Comparison of ENCODE assay signal across 27 mouse cellular contexts in genomic region chr13:70243598-70244157, GRCm38 (mm10).
DNase-seq lines count a peak whose midpoint lies in the region; ATAC-seq and TF ChIP-seq lines count a peak whose summit lies in the region.
"Had no signal": no experiment of that assay in that cellular context is flagged by ENCODE, and none has a peak within 500 bp of the region (broad histone marks: within the 10 kb centered on the region; RNA-seq: fewer than 3 reads in every experiment).

No protein-coding gene starts in this region.

- no peak overlapping the region for H3K4me3 ChIP-seq in forebrain, embryonic 10.5 days
- H3K4me3 ChIP-seq in forebrain, embryonic 11.5 days (ENCODE audit: low read depth, low read length) = no peak overlapping the region
- no peak overlapping the region for H3K4me3 ChIP-seq in forebrain, embryonic 16.5 days (replicated peaks; ENCODE audit: low read length)
- H3K4me3 ChIP-seq: erythroblast, embryonic 14.5 days; heart, embryonic 10.5 days; heart, embryonic 15.5 days; intestine, embryonic 15.5 days; limb, embryonic 15.5 days; liver, embryonic 13.5 days; midbrain, embryonic 12.5 days had no signal

- no peaks in the 10 kb centered on the region for H3K9me3 ChIP-seq in forebrain, embryonic 10.5 days
- no peaks in the 10 kb centered on the region for H3K9me3 ChIP-seq in forebrain, embryonic 11.5 days (ENCODE audit: control insufficient read depth, low read length)
- H3K9me3 ChIP-seq in forebrain, embryonic 16.5 days (ENCODE audit: control insufficient read depth, low read length) = no peaks in the 10 kb centered on the region
- H3K9me3 ChIP-seq: heart, embryonic 10.5 days; heart, embryonic 15.5 days; intestine, embryonic 15.5 days; limb, embryonic 15.5 days; liver, embryonic 13.5 days; midbrain, embryonic 12.5 days had no signal

- H3K4me1 ChIP-seq in forebrain, embryonic 10.5 days = no peaks in the 10 kb centered on the region
- no peaks in the 10 kb centered on the region for H3K4me1 ChIP-seq in forebrain, embryonic 11.5 days (replicated peaks; ENCODE audit: control insufficient read depth, insufficient read depth, low read length)
- H3K4me1 ChIP-seq in forebrain, embryonic 16.5 days (replicated peaks; ENCODE audit: control insufficient read depth, insufficient read depth, low read length) = peaks cover 4% of the 10 kb centered on the region; the same call in 1 of the 2 replicates
- H3K4me1 ChIP-seq: heart, embryonic 10.5 days; heart, embryonic 15.5 days; intestine, embryonic 15.5 days; limb, embryonic 15.5 days; liver, embryonic 13.5 days; midbrain, embryonic 12.5 days had no signal

- no peak overlapping the region for H3K4me2 ChIP-seq in forebrain, embryonic 11.5 days (ENCODE audit: low read depth, low read length, severe bottlenecking)
- H3K4me2 ChIP-seq in forebrain, embryonic 16.5 days (ENCODE audit: low read length) = no peak overlapping the region
- H3K4me2 ChIP-seq: heart, embryonic 15.5 days; intestine, embryonic 15.5 days; limb, embryonic 15.5 days; liver, embryonic 13.5 days; midbrain, embryonic 12.5 days had no signal

- intact Hi-C loops in gastrocnemius, postnatal 36 days (cut with DNase I) = no loop called here

- no peak for TF ChIP-seq POLR2A in brain, embryonic 14.5 days (IDR thresholded peaks at IDR 0.05; ENCODE audit: borderline replicate concordance, extremely low read depth, insufficient read depth, insufficient read length, poor library complexity, severe bottlenecking)

- no peak overlapping the region for H3K9ac ChIP-seq in forebrain, embryonic 11.5 days (ENCODE audit: low read length)
- H3K9ac ChIP-seq in forebrain, embryonic 16.5 days (replicated peaks; ENCODE audit: low read depth, low read length) = no peak overlapping the region
- H3K9ac ChIP-seq: heart, embryonic 15.5 days; intestine, embryonic 15.5 days; limb, embryonic 15.5 days; liver, embryonic 13.5 days; midbrain, embryonic 12.5 days had no signal

- H3K27ac ChIP-seq in forebrain, embryonic 10.5 days = no peak overlapping the region
- no peak overlapping the region for H3K27ac ChIP-seq in forebrain, embryonic 11.5 days (ENCODE audit: low read depth, low read length)
- 0 out of 2 replicates have a peak overlapping the region, but pooled peaks have one; percentile 27 for H3K27ac ChIP-seq in forebrain, embryonic 16.5 days (ENCODE audit: low read length)
- H3K27ac ChIP-seq: heart, embryonic 10.5 days; heart, embryonic 15.5 days; intestine, embryonic 15.5 days; limb, embryonic 15.5 days; liver, embryonic 13.5 days; midbrain, embryonic 12.5 days had no signal

- no peak for ATAC-seq in forebrain, embryonic 11.5 days (replicated peaks; ENCODE audit: low FRiP score)
- ATAC-seq in forebrain, embryonic 16.5 days = peak; percentile 86
- ATAC-seq: activated CD4-positive, CD25-positive, alpha-beta regulatory T cell, adult 4 months; hindbrain, embryonic 16.5 days; intestine, embryonic 15.5 days had no signal

- peak; percentile 9 for DNase-seq in forebrain, embryonic 10.5 days (ENCODE audit: extremely low spot score, low spot score)
- no peak for DNase-seq in forebrain, embryonic 11.5 days (ENCODE audit: low spot score)
- DNase-seq in lung, postnatal 4 days = peak; percentile 20 to 49
- no peak for DNase-seq in lung, postnatal 36 days
- DNase-seq in brain, embryonic 14.5 days (ENCODE audit: low read depth) = peak; percentile 81
- DNase-seq in gastrocnemius, postnatal 36 days = no peak
- DNase-seq: adrenal gland, adult 2 months; adrenal gland, postnatal 36 days; cerebellum, adult 2 months; cerebellum, postnatal 14 days; gastrocnemius, postnatal 14 days; heart, adult 11 months; kidney, adult 2 months; kidney, postnatal 4 days; liver, embryonic 13.5 days; lung, adult 18-20 months; thymus, adult 2 months had no signal

- no peaks in the 10 kb centered on the region for H3K36me3 ChIP-seq in forebrain, embryonic 10.5 days (replicated peaks)
- H3K36me3 ChIP-seq in forebrain, embryonic 11.5 days (ENCODE audit: control insufficient read depth, insufficient read depth, low read length) = no peaks in the 10 kb centered on the region
- H3K36me3 ChIP-seq in forebrain, embryonic 16.5 days (ENCODE audit: control insufficient read depth, insufficient read depth) = no peaks in the 10 kb centered on the region
- H3K36me3 ChIP-seq: heart, embryonic 10.5 days; heart, embryonic 15.5 days; intestine, embryonic 15.5 days; limb, embryonic 15.5 days; liver, embryonic 13.5 days; midbrain, embryonic 12.5 days had no signal

- WGBS in forebrain, embryonic 10.5 days = 97% methylated on average over 4 of the region's 4 CpGs
- WGBS in forebrain, embryonic 11.5 days = 88% methylated on average over 4 of the region's 4 CpGs
- WGBS in forebrain, embryonic 16.5 days = 46% methylated on average over 4 of the region's 4 CpGs

- TF ChIP-seq CTCF in brain, embryonic 14.5 days (IDR thresholded peaks at IDR 0.05; ENCODE audit: borderline replicate concordance, extremely low read depth, insufficient read depth, insufficient read length) = no peak

- no peaks in the 10 kb centered on the region for H3K27me3 ChIP-seq in forebrain, embryonic 10.5 days (ENCODE audit: poor library complexity, severe bottlenecking)
- no peaks in the 10 kb centered on the region for H3K27me3 ChIP-seq in forebrain, embryonic 11.5 days (ENCODE audit: control insufficient read depth, insufficient read depth, low read length)
- no peaks in the 10 kb centered on the region for H3K27me3 ChIP-seq in forebrain, embryonic 16.5 days (replicated peaks; ENCODE audit: control insufficient read depth, insufficient read depth, low read length)
- H3K27me3 ChIP-seq: CH12.LX; heart, embryonic 15.5 days; intestine, embryonic 15.5 days; limb, embryonic 15.5 days; liver, embryonic 13.5 days; midbrain, embryonic 12.5 days had no signal

Comparison
In these comparisons a context has a peak if more than half of its experiments do, and no peak if none do; other contexts are left out.
1. DNase-seq: peak in forebrain, embryonic 10.5 days (single experiment), lung, postnatal 4 days (2 of 2) and brain, embryonic 14.5 days (single experiment); none in forebrain, embryonic 11.5 days (single experiment), lung, postnatal 36 days (single experiment) and gastrocnemius, postnatal 36 days (0 of 2).